Mouse (Mus musculus): ENCODE results near the gene Ddah1. TPM values are rescaled to one million over a fixed set of nuclear protein-coding genes. Genes with fewer than 3 reads are reported as not detected.

Ddah1 gene
- total RNA-seq, 2 experiments from 2014 or later = not detected

DNA sequence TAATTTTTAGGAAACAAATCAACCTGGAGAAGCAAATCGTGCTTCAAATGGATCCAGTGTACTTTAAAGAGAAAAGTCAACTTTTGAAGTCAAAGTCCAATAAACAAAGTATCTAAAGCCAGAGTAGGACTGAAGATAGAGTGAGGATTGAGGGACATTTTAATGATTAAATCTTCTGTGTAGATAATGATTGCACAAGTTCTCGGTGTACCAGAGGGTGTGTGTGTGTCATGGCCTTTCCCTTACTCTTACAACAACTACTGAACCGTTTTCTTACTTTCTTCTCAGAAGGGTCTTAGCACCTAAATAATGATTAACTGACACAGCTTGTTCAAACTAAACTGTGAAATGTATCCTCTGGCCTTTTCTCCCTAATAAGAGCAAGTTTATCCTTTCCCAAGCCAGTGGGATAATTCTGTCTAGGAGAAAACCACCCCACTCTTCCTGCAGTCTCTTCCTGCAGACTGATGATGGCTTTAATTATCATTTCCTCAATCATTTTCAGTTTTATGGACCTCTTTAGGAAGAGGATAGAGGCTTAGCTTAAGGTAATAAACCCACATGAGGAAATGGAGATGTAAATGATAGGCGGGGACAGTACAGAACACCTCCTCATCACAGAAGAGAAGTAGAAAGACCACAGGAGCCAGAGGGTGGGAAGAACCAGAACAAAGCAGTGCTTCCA, 4.6 kb downstream of the Ddah1 start:
- ATAC-seq (replicated peaks; ENCODE audit: poor library complexity, severe bottlenecking) = no peak

DNA sequence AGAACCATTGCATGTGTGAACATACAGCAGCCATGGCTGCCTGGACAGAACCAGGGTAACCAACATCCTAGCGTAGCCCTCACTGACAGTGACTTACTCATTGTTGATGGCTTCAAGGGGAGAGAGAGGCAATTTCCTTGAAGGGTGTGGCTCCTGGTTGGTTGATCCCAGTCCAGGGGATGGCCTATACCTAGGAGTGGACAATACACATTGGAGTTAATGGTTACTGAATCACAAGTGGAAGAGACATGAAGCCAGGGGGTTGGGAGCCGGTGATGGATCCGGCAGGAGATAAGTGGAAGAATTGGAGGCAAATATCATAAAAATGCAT, 5.1 kb downstream of the Ddah1 start:
- no peak for ATAC-seq (replicated peaks; ENCODE audit: poor library complexity, severe bottlenecking)

DNA sequence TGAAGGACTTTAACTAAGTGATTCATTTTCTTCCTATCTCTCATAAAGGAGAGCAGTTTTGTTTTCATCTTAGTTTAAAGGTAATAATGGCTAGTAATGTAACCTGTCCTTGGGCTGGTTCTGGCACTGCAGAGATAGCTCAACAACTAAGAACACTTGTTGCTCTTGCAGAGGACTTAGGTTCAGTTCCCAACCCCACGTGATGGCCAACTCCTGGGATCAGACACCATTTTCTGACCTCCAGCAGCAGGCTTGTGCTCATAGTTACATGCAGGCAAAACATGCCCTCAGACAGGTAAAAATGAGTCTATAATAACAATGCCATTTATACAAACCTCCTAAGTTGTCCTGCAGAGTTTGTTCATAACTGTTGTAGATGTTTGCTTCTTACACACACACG, 5.9 kb downstream of the Ddah1 start:
- ATAC-seq (replicated peaks; ENCODE audit: poor library complexity, severe bottlenecking) = no peak

DNA sequence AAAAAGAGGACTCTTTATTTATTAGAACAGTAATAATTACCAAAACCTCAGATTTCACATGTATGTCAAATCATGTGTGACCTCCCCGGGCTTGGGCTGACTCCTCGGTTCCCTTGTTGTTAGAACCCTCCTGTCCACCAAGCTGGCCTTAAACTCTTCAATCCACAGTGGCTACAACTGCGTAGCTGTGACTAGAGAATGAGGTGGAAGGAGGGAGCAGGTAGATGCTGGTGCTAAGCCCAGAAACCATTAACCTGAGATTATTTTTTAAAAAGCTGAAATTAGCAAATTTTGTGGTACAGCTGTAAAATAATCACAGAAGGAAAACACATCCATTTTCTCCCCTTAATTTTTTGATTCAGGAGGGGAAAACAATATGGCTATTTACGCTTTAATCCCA, 10.0 kb downstream of the Ddah1 start:
- no peak for ATAC-seq (replicated peaks; ENCODE audit: poor library complexity, severe bottlenecking)

DNA sequence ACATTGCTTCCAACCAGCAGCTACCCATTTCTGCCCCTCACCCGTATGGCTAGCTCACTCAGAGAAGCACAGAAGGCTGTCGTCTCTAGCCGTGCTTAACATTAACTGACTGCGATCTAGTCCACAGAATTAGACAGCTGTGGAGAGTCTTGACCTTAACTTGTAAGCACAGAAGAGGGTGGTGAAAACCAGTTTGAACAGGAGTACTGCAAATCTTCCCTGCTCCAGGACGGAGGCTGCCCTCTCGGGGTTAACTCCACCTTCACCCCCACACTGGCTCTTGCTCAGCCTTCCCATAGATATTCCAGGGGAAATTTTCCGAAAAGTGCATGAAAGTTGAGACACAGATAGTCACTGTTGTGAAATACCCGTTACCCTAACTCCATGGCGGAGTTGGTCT, 14.9 kb downstream of the Ddah1 start:
- ATAC-seq (replicated peaks; ENCODE audit: poor library complexity, severe bottlenecking) = no peak

DNA sequence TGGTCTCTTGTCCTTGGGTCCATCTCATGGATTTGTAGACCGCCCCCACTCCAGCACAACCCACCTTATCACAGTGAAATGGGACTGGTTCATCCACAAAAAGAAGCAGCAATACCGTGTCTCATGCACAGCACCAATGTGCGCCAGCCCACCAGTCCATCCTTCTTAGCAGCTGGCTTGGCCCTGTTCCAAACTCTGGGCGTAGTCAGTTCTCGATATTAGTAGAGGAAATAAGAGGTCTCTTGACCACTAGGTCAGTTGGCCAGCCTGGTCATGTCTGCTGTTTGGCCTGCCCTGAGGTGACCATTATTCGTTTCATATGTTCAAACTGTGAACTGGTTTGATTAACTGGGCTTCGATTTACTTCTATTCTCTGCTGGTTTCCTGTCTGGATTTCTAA, 15.9 kb downstream of the Ddah1 start:
- no peak for ATAC-seq (replicated peaks; ENCODE audit: poor library complexity, severe bottlenecking)

DNA sequence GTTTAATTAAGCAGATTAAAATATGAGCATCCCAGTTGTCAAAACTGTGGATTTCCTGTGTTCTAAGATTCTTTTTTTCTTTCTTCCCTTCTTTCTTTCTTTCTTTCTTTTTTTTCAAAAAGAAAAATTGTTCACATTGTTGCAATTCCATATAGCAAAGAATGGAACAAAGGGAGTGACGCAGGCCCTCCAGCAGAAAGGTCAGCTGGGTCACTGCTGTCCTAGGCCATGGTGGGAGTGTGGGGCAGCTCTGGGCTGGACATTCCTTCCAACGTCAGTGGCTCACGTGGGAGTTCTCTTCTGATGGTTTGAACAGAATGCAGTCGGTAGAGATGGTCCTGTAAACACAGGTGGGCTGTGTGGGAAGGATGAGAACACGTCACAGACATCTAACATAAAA, 16.8 kb downstream of the Ddah1 start:
- no peak for ATAC-seq (replicated peaks; ENCODE audit: poor library complexity, severe bottlenecking)

DNA sequence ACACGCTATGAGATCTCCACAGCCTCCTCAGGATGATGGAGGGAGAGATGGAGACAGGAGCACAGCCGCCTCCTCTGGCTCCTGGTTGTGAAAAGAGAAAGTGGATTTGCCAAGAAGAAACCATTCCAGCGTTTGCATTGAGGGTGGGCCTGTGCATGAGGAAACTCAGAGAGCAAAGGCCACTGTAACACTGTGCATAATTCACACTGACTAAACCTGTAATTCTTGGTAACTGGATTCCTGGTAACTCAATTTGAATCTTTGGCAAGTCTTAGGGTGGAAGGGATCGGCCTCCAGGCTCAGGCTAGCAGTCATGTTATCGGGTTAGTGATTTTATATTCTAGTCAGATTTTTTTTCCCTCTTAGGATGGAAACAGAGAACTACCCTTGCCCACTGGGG, 17.4 kb downstream of the Ddah1 start:
- ATAC-seq (replicated peaks; ENCODE audit: poor library complexity, severe bottlenecking) = no peak

DNA sequence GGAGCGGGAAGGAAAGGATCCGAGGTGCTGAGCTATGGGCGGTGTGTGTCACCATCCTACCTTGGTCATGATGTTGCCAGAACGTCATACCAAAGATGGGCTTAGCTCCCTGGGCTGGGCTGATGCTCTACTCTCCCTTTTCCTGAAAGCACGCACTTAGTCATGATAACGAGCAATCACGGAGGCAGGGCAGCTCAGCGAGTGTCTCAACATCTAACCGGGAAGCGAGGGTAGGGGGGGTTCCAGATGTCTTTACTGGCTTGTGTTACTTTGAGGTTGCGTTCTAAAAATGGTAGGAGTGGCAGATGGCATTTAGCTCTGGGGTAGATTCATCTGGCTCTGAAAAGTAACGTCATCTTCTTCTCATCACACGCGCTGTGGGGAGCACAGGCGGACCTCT, 18.5 kb downstream of the Ddah1 start:
- no peak for ATAC-seq (replicated peaks; ENCODE audit: poor library complexity, severe bottlenecking)

DNA sequence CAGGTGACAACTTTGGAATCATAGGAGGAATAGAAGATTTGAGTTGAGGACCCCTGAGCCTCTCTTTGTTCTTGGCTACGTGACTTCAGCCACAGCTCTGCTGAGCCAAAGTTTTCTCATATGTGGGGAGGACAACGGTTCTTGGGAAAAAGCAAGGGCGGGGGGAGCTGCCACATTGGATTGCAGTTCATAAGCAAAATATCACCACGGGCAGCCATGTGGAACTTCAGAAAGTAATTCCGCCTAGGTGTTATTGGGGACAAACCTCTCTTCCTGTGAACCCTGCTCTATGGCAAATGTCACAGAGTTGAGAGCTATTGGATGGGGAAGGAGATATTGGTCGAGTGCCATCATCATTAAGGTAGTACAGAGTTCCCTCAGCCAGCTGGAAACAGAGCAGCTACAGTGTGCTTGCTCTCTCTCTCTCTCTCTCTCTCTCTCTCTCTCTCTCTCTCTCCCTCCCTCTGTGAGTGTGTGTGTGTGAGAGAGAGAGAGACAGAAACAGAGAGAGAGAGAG, 20.0 kb downstream of the Ddah1 start:
- ATAC-seq (replicated peaks; ENCODE audit: poor library complexity, severe bottlenecking) = no peak

DNA sequence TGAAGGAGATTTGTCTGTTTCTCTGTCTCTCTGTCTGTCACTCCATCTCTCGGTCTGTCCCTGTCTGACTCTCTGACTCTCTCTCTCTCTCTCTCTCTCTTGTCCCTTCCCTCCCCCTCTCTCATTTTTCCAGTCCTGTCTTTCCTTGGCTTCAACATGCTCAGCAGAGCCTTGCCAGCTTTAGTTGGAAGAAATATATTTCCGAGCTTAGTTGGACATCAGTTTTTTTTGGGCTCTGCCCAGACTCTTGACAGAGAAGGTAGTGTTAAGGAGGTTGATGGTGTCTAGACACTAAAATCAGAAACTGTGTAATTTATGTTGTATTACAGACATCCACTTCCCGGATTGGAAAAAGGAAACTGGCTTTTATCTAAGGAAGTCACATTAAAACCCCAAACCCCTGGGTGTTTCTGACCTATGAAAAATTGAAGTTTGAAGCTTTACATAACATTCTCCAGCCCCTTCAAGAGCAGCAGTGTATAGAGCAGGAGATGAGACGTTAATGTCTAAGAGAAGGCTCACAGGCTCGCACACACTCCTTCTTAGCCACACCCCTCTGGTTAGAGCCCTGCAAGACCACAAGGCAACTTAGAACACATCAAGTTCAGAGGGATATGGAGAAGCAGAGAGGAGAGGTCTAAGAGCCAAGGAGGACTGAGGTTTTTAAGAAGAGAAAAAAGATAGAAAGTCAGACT, 21.0 kb downstream of the Ddah1 start:
- ATAC-seq (replicated peaks; ENCODE audit: poor library complexity, severe bottlenecking) = no peak

DNA sequence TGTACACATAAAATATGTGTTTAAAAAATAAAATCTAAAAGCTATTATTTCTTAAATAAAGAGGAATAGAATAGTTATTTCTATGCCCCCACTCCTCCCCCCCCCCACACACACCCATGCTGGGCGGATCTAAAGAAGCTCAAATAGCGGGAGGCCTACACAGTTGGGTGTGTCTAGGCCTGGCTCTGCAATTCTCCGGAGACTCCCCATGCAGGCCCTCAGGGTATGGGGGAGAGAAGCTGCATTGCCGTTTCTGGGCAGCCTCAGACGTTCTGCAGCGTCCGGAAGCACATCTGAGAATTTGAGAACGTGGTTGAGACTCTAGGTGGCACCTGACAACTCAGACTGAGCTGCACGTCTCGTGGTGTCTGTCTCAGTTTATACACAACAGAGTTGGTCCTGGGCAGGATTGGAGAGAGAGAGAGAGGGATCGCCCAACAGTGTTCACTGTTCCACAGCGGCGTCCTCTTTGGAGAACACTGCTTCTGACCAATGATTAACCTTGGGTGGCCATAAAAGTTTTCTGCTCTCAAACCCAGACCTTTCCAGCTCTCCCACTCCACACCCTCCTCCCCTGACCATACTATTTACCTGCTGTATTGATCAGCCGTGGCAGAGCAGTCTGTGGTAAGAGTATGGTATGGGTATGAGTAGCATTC, 22.4 kb downstream of the Ddah1 start:
- ATAC-seq (replicated peaks; ENCODE audit: poor library complexity, severe bottlenecking) = no peak

DNA sequence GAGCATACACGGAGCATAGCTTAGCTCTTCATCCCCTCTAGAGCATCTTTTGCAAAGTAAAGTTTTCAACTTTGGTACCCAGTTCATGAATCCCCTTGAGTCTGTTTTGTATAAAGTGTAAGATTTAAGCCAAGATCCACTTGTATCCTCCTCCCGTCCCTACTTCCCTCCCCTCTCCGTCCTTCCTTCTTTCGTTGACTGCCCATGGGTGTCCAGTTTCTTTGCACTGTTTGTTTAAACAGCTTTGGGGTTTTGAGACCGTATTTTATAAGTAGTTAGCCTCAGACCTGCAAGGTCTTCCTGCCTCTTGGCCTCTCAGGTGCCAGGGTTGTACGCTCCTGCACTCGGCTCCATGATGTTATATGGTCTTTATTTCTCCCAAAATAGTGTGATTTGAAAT, 26.8 kb downstream of the Ddah1 start:
- ATAC-seq (replicated peaks; ENCODE audit: poor library complexity, severe bottlenecking) = no peak

DNA sequence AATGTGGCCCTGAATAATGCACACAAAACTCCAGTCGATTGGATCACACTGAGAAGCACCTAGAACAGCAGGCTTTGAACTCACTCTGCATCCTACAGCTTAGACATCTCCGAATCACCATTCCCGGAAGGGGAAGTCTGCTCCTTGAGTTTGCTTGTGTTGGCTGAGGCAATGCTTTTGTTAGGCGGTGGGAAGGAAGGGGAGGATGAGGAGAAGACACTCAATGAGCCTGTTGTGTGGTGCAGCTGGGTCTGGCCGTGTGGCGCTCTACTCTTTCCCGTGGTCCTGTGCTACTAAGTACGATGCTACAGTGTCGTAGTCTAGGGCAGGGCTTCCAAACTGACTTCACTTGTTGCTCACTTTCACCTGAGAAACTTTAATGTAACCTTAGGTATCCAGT, 28.8 kb downstream of the Ddah1 start:
- ATAC-seq (replicated peaks; ENCODE audit: poor library complexity, severe bottlenecking) = no peak

DNA sequence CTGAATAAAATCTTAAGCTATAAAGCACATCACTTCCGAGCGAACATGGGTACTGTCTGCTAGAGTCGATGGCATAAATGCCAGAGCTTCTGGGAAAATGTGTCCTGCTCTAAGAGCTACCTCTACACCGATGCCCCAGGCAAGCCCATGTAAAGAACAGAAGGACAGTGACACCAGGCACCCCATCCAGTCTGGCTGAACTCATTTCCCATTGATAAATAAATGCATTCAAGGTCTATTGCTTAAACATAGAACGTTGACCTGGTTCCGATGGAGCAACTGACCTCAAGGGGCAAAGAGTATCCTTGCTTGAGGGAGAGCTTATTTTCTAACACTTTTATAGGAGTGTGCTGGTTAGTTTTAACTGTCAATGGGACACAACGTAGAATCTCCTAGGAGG, 30.6 kb downstream of the Ddah1 start:
- no peak for ATAC-seq (replicated peaks; ENCODE audit: poor library complexity, severe bottlenecking)

DNA sequence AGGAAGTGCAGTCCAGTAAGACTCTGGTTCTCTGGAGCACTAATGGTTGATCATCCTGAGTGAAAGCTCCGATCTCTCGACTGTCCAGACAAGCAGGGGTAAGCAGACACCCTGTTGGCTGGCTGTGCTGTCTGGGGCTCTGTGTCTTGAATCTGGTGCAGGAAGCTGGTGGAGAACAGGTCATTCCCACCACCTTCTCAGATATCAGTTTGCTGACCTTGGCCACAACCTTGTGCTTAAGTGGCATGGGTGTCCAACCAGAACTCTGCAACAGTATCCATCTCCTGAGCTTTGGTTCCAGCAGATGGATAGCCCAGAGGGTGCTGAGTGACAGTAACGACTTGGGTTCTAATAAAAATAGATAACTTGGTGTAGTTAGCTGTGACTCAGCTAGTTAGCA, 31.8 kb downstream of the Ddah1 start:
- no peak for ATAC-seq (replicated peaks; ENCODE audit: poor library complexity, severe bottlenecking)

DNA sequence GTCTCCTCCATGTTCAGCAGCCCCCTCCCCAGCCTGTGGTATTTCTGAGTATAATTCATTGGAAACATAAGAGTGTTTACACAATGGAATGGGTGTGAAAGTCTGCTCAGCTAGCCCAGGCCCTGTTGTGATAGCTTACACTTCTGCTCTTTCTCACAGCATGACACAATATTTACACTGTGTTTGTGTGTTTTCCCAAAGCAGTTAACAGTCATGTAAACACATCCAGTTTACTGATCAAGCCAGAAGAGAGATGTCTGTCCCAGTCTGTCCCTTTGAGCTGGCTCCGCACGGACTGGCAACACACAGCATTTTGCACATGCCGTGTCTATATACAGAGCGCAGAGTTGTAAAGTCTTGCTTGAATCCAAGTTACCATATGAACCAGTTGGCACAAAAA, 32.2 kb downstream of the Ddah1 start:
- ATAC-seq (replicated peaks; ENCODE audit: poor library complexity, severe bottlenecking) = no peak

DNA sequence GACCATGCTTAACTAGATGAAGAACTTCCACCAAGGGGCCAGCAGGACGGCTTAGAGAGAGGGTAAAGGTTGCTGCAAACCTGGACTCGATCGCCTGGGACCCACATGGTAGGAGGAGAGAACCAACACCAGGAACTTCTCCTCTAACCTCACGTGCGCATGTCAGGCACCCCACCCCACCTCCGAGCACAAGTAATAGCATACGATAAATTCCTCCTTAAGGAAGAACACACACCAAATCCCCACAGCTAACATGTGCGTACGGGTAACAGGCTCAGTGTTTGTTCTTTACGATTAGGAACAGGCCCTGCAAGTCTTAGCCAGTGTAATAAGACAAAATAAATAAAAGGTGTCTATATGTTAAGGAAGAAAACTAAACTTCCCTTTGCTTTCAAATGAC, 35.9 kb downstream of the Ddah1 start:
- no peak for ATAC-seq (replicated peaks; ENCODE audit: poor library complexity, severe bottlenecking)

DNA sequence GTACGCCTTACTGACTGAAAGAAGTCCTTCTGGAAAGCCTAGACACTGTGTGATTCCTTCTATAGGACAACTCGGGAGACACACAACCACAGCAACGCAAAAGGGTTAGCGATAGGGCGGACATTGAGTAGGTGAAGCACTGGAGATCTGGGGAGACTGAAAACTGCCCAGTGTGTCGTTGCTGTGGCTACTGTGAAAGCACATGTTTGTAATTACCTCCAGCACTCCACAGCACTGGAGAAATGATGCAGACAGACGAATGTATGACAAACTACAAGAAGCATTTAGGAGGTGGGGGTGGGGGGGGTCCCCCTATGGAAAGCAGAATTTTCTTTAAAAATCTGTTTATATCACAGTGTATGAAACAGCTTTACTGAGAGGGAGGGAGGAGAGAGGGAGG, 37.4 kb downstream of the Ddah1 start:
- ATAC-seq (replicated peaks; ENCODE audit: poor library complexity, severe bottlenecking) = no peak

DNA sequence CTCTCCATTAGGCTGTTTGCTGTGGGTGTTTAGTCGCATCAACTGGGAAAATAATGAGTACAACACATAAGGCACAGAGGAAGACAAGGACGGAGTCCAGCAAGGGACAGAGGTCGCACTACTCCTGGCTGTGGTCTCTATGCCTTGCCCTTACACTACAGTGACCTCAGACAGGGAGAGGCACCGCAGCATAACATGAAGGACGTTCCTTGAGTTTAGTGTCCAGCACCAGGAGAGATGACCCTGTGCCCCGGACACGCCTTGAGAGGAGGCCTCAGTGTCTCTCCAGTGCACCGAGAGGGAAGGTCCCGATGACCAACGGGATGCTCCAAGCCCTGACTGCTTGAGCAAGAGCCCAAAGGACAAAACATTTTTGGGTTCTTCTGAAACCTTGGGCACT, 39.6 kb downstream of the Ddah1 start:
- no peak for ATAC-seq (replicated peaks; ENCODE audit: poor library complexity, severe bottlenecking)

DNA sequence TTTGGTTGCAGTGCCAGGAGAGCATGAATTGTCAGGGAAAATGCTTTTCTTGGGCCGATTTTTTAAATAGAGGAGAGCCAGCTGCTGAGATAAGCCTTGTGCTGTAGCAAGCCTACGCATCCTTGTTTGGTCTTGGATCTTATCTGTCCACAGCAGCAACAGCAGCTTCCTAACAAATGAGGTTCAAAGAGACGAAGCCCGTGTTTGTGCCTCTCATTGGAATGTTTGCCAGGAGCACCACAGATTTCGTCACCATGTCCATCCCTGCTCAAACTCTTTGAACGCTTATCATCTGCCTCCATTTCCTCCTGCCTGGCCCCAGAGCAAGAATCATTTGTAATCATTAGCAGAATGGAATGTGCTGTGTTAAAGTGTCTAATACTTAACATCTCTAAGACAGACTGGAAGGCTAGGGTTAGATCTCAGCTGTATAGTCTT, 40.3 kb downstream of the Ddah1 start:
- ATAC-seq (replicated peaks; ENCODE audit: poor library complexity, severe bottlenecking) = no peak

DNA sequence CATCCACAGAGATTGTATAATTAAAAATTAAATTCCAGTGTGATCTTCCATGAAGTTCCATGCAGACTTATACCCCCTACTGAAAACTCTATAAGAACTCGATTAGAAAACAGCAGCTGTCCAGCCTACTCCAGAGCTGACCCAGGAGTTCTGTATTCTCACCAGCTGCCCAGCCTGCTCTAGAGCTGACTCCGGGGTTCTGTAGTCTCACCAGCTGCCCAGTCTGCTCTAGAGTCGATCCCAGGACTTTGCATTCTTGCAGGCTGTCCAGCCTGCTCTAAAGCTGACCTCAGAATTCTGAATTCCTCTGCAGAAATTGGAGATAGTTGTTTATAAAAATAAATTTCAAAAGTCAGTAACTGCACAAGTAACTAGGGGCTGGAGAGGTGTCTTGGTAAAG, 40.9 kb downstream of the Ddah1 start:
- ATAC-seq (replicated peaks; ENCODE audit: poor library complexity, severe bottlenecking) = no peak
